15 mouse cellular contexts compared by ENCODE assay signal in genomic region chr2:55262721-55263278, GRCm38 (mm10).
"Had no signal": no experiment of that assay in that cellular context is flagged by ENCODE, and none has a peak within 500 bp of the region (broad histone marks: within the 10 kb centered on the region; RNA-seq: fewer than 3 reads in every experiment).

No protein-coding gene starts in this region.

- H3K36me3 ChIP-seq: limb, embryonic 15.5 days; liver, embryonic 12.5 days; neural tube, embryonic 12.5 days had no signal

- H3K27ac ChIP-seq: kidney, postnatal 0 days; limb, embryonic 15.5 days; liver, embryonic 12.5 days; neural tube, embryonic 12.5 days had no signal

- H3K4me1 ChIP-seq: limb, embryonic 15.5 days; liver, embryonic 12.5 days; neural tube, embryonic 12.5 days had no signal

- ATAC-seq: liver, embryonic 12.5 days had no signal

- H3K4me2 ChIP-seq: limb, embryonic 15.5 days; liver, embryonic 12.5 days; lung, embryonic 14.5 days; neural tube, embryonic 12.5 days had no signal

- H3K9ac ChIP-seq: limb, embryonic 15.5 days; liver, embryonic 12.5 days; lung, embryonic 14.5 days; neural tube, embryonic 12.5 days had no signal

- H3K9me3 ChIP-seq: limb, embryonic 15.5 days; liver, embryonic 12.5 days; neural tube, embryonic 12.5 days had no signal

- H3K4me3 ChIP-seq: limb, embryonic 15.5 days; liver, embryonic 12.5 days; myocyte; neural tube, embryonic 12.5 days had no signal

- H3K27me3 ChIP-seq: limb, embryonic 15.5 days; liver, embryonic 12.5 days; neural tube, embryonic 12.5 days had no signal

- DNase-seq: kidney, adult 9 months; kidney, postnatal 36 days; layer of hippocampus, adult 9-11 months; layer of hippocampus, postnatal 36 days; lung, embryonic 14.5 days; lung, postnatal 10 days; lung, postnatal 4 days; retina, postnatal 1 day; right cerebral cortex, postnatal 14 days; thymus, postnatal 4 days had no signal
